Mouse (Mus musculus): ENCODE data around the gene Ubl4a. TPM values are rescaled to one million over a fixed set of nuclear protein-coding genes. Genes with fewer than 3 reads are reported as not detected.
"Not testable (repeated sequence)": the region's sequence is repeated elsewhere in the genome, so short reads cannot be mapped to it uniquely, and the experiment has no call there.

The Ubl4a gene
- polyA plus RNA-seq, 1 experiment from 2014 or later, result 76.0 TPM

- Histone ChIP-seq H3K27ac (replicated peaks; ENCODE audit: low read depth, low read length) (0 out of 2 replicates have a peak overlapping the region, but pooled peaks have one; percentile 76), H3K4me1 (ENCODE audit: control insufficient read depth, insufficient read depth, low read length) (peaks cover 9% of the 10 kb centered on the region), H3K9me3 (ENCODE audit: control insufficient read depth, low read length) (no peaks in the 10 kb centered on the region), H3K27me3 (ENCODE audit: control insufficient read depth, insufficient read depth, low read length) (no peaks in the 10 kb centered on the region), H3K9ac (replicated peaks; ENCODE audit: low read length) (peak overlapping the region; percentile 75), H3K4me2 (ENCODE audit: low read length) (peak overlapping the region; percentile 62), H3K4me3 (replicated peaks; ENCODE audit: low read depth, low read length) (peak overlapping the region; percentile 55), H3K36me3 (ENCODE audit: control insufficient read depth, insufficient read depth, low read length) (no peaks in the 10 kb centered on the region)
- no peak for ATAC-seq (ENCODE audit: low FRiP score, low TSS enrichment)
- no peak for DNase-seq
- 70% methylated on average over 10 of the region's 10 CpGs for WGBS
Measured at GRCm38 (mm10) chrX:74367512-74367911, 5.5 kb downstream of the Ubl4a start.

GRCm38 (mm10) chrX:74359171-74359570 lies 13.8 kb downstream of the Ubl4a start:
- no peak overlapping the region for H3K4me3 ChIP-seq (replicated peaks; ENCODE audit: low read depth, low read length)
- H3K27me3 ChIP-seq (ENCODE audit: control insufficient read depth, insufficient read depth, low read length), result no peaks in the 10 kb centered on the region
- no peaks in the 10 kb centered on the region for H3K9me3 ChIP-seq (ENCODE audit: control insufficient read depth, low read length)
- no peaks in the 10 kb centered on the region for H3K36me3 ChIP-seq (ENCODE audit: control insufficient read depth, insufficient read depth, low read length)
- H3K27ac ChIP-seq (replicated peaks; ENCODE audit: low read depth, low read length), result no peak overlapping the region
- H3K4me1 ChIP-seq (ENCODE audit: control insufficient read depth, insufficient read depth, low read length), result no peaks in the 10 kb centered on the region
- 62% methylated on average over 11 of the region's 11 CpGs for WGBS
- H3K4me2 ChIP-seq (ENCODE audit: low read length), result no peak overlapping the region
- DNase-seq, result no peak
- no peak overlapping the region for H3K9ac ChIP-seq (replicated peaks; ENCODE audit: low read length)
- no peak for ATAC-seq (ENCODE audit: low FRiP score, low TSS enrichment)

- 84% methylated on average over 3 of the region's 3 CpGs for WGBS
- DNase-seq; H3K36me3 ChIP-seq (ENCODE audit: control insufficient read depth, insufficient read depth, low read length); H3K4me1 ChIP-seq (ENCODE audit: control insufficient read depth, insufficient read depth, low read length); H3K4me3 ChIP-seq (replicated peaks; ENCODE audit: low read depth, low read length); H3K4me2 ChIP-seq (ENCODE audit: low read length); H3K27ac ChIP-seq (replicated peaks; ENCODE audit: low read depth, low read length); H3K9me3 ChIP-seq (ENCODE audit: control insufficient read depth, low read length); H3K9ac ChIP-seq (replicated peaks; ENCODE audit: low read length); ATAC-seq (ENCODE audit: low FRiP score, low TSS enrichment); H3K27me3 ChIP-seq (ENCODE audit: control insufficient read depth, insufficient read depth, low read length): not testable (repeated sequence)
Measured at GRCm38 (mm10) chrX:74357069-74357468, 15.9 kb downstream of the Ubl4a start.

DNA sequence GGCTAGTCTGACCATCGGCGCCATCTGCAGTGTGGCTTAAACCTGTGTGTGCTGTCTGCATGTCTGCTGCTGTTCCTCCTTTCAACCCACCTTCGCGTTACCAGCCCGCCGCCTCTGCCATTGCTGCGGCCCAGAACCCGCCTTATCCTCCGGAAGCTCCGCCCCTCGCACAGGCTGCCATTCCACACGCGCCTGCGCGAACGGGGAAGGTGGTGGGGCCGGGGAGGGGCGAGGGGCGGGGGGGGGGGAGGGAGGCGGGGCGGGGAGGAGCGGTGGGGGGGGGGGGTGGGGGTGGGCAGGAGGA lies 19.6 kb downstream of the Ubl4a start, which contains the start of gene Lage3:
Gene Lage3, minus strand, starts transcription at position 152 of the 304 bp plus-strand sequence.
- ATAC-seq (ENCODE audit: low FRiP score, low TSS enrichment) (peak; percentile 64), DNase-seq (peak; percentile 91)
- Histone ChIP-seq H3K9me3 (ENCODE audit: control insufficient read depth, low read length) (no peaks in the 10 kb centered on the region), H3K4me3 (replicated peaks; ENCODE audit: low read depth, low read length) (peak within 1 kb of the TSS; percentile 41), H3K36me3 (ENCODE audit: control insufficient read depth, insufficient read depth, low read length) (no peaks in the 10 kb centered on the region), H3K4me1 (ENCODE audit: control insufficient read depth, insufficient read depth, low read length) (no peaks in the 10 kb centered on the region), H3K9ac (replicated peaks; ENCODE audit: low read length) (peak within 1 kb of the TSS; percentile 48), H3K4me2 (ENCODE audit: low read length) (peak within 1 kb of the TSS; percentile 60), H3K27me3 (ENCODE audit: control insufficient read depth, insufficient read depth, low read length) (no peaks in the 10 kb centered on the region), H3K27ac (replicated peaks; ENCODE audit: low read depth, low read length) (peak within 1 kb of the TSS; percentile 64)
- 26% methylated on average over 14 of the region's 22 CpGs for WGBS

DNA sequence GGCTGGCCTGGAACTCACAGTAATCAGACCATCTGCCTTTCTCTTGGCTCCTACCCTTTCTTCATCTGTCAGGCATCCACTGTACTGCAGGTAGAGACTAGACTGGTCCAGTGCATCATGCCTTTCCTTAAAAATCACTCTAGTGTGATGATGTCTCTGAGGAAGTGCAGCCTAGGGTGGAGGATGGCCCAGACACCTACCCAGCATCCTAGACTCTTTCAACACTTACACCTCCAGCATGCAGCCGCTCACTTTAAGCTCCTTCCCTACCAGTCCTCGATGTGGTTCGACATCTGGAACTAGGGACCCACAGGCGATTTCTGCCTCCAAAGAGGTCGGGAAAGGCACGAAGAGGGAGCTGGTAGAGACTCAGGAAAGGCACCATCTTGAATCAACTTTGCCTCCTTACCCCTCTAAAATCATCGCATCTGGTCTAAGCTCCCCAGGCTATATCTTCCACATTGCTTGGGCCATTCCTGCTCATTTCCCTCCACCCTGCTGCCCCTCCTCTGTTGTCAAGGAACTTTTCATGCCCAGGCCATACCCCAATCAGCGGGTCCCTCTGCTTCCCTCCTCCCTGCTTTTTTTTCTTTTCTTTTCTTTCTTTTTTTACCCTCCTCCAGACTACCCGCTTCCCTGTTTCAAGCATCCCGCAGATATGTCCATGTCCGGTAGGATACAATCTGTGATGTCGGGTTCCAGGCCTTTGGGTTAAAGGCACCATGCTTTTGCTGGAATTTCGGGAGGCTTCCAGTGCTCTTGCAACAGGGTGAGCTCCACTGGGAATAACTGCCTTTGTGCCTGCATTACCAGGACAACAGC lies 20.2 kb downstream of the Ubl4a start:
- 0 out of 2 replicates have a peak, but pooled peaks have one; percentile 11 for ATAC-seq (ENCODE audit: low FRiP score, low TSS enrichment)
- Histone ChIP-seq H3K4me2 (ENCODE audit: low read length) (peak overlapping the region; percentile 60), H3K27me3 (ENCODE audit: control insufficient read depth, insufficient read depth, low read length) (no peaks in the 10 kb centered on the region), H3K4me1 (ENCODE audit: control insufficient read depth, insufficient read depth, low read length) (no peaks in the 10 kb centered on the region), H3K9me3 (ENCODE audit: control insufficient read depth, low read length) (no peaks in the 10 kb centered on the region), H3K27ac (replicated peaks; ENCODE audit: low read depth, low read length) (peak overlapping the region; percentile 64), H3K4me3 (replicated peaks; ENCODE audit: low read depth, low read length) (peak overlapping the region; percentile 41), H3K9ac (replicated peaks; ENCODE audit: low read length) (peak overlapping the region; percentile 48), H3K36me3 (ENCODE audit: control insufficient read depth, insufficient read depth, low read length) (no peaks in the 10 kb centered on the region)
- DNase-seq, result no peak
- 29% methylated on average over 13 of the region's 13 CpGs for WGBS

DNA sequence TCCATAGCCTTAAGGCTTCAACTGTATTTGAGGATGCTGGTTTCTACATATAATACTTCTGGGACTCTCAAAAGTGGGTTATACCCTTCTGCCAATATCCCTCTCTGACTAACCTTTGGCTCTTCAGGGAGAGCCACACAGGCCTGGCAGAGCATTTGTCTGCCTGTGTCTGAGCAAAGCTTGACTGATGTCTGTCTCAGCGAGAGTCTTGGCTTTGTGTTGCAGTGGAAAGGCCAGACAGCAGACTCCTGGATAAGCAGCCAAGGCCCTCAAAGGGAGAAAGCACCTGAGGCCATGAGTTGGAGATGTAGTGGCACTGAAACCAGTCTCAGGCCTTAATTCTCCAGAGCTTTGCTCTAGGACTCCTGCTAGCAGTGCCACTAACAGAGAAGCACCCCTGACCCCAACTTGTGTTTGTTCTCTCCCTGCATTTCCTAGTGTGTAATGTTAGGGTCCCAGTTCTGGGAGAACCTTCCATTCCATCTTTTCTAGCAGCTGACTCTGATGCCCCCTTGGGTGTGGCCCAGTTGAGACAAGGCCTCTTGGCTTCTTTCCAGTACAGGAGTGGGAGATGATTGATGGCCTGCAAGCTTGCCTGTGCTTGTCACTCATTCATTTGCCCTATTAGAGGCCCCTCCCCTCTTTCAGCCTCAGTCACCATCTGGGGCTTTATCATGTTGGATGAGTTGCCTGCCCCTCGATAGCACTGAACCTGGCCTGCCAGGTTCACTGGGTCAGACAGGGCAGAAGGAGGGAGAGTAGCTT lies 42.7 kb downstream of the Ubl4a start:
- Histone ChIP-seq H3K27ac (replicated peaks; ENCODE audit: low read depth, low read length) (peak overlapping the region; percentile 86; the same call in 1 of the 2 replicates), H3K27me3 (ENCODE audit: control insufficient read depth, insufficient read depth, low read length) (no peaks in the 10 kb centered on the region), H3K4me2 (ENCODE audit: low read length) (peak overlapping the region; percentile 73), H3K4me3 (replicated peaks; ENCODE audit: low read depth, low read length) (peak overlapping the region; percentile 51), H3K9ac (replicated peaks; ENCODE audit: low read length) (peak overlapping the region; percentile 63), H3K4me1 (ENCODE audit: control insufficient read depth, insufficient read depth, low read length) (peaks cover 15% of the 10 kb centered on the region), H3K9me3 (ENCODE audit: control insufficient read depth, low read length) (no peaks in the 10 kb centered on the region), H3K36me3 (ENCODE audit: control insufficient read depth, insufficient read depth, low read length) (peaks cover 32% of the 10 kb centered on the region; the same call in 1 of the 2 replicates)
- no peak for ATAC-seq (ENCODE audit: low FRiP score, low TSS enrichment)
- peak; percentile 3 for DNase-seq
- 18% methylated on average over 2 of the region's 2 CpGs for WGBS

- Histone ChIP-seq H3K4me3 (replicated peaks; ENCODE audit: low read depth, low read length) (peak overlapping the region; percentile 51), H3K4me1 (ENCODE audit: control insufficient read depth, insufficient read depth, low read length) (peaks cover 15% of the 10 kb centered on the region), H3K9ac (replicated peaks; ENCODE audit: low read length) (peak overlapping the region; percentile 63), H3K27me3 (ENCODE audit: control insufficient read depth, insufficient read depth, low read length) (no peaks in the 10 kb centered on the region), H3K9me3 (ENCODE audit: control insufficient read depth, low read length) (no peaks in the 10 kb centered on the region), H3K36me3 (ENCODE audit: control insufficient read depth, insufficient read depth, low read length) (peaks cover 23% of the 10 kb centered on the region; the same call in 1 of the 2 replicates), H3K27ac (replicated peaks; ENCODE audit: low read depth, low read length) (peak overlapping the region; percentile 86), H3K4me2 (ENCODE audit: low read length) (peak overlapping the region; percentile 73)
- ATAC-seq (ENCODE audit: low FRiP score, low TSS enrichment), result peak; percentile 55
- peak; percentile 32 for DNase-seq
- WGBS, result 34% methylated on average over 10 of the region's 10 CpGs
Measured at GRCm38 (mm10) chrX:74329215-74329671, 43.8 kb downstream of the Ubl4a start.

- Histone ChIP-seq H3K27ac (replicated peaks; ENCODE audit: low read depth, low read length) (peak within 1 kb of the TSS; percentile 86), H3K27me3 (ENCODE audit: control insufficient read depth, insufficient read depth, low read length) (no peaks in the 10 kb centered on the region), H3K4me3 (replicated peaks; ENCODE audit: low read depth, low read length) (peak within 1 kb of the TSS; percentile 51), H3K4me1 (ENCODE audit: control insufficient read depth, insufficient read depth, low read length) (peaks cover 15% of the 10 kb centered on the region), H3K4me2 (ENCODE audit: low read length) (peak within 1 kb of the TSS; percentile 73), H3K36me3 (ENCODE audit: control insufficient read depth, insufficient read depth, low read length) (peaks cover 19% of the 10 kb centered on the region; the same call in 1 of the 2 replicates), H3K9me3 (ENCODE audit: control insufficient read depth, low read length) (no peaks in the 10 kb centered on the region), H3K9ac (replicated peaks; ENCODE audit: low read length) (peak within 1 kb of the TSS; percentile 63)
- WGBS, result 28% methylated on average over 28 of the region's 30 CpGs
- ATAC-seq (ENCODE audit: low FRiP score, low TSS enrichment) (peak; percentile 94), DNase-seq (peak; percentile 85)
Measured at GRCm38 (mm10) chrX:74328725-74329161, 44.3 kb downstream of the Ubl4a start, which contains the start of gene Plxna3. TSS of gene Plxna3 (plus strand) at chrX:74329066.
